Mouse (Mus musculus): Measurements from ENCODE around the gene Klf16. TPM values are rescaled to one million over a fixed set of nuclear protein-coding genes. Genes with fewer than 3 reads are reported as not detected.

The Klf16 gene
- total and polyA plus RNA-seq, 3 experiments, result 14.1 to 94.0 (median 38.2) TPM

DNA sequence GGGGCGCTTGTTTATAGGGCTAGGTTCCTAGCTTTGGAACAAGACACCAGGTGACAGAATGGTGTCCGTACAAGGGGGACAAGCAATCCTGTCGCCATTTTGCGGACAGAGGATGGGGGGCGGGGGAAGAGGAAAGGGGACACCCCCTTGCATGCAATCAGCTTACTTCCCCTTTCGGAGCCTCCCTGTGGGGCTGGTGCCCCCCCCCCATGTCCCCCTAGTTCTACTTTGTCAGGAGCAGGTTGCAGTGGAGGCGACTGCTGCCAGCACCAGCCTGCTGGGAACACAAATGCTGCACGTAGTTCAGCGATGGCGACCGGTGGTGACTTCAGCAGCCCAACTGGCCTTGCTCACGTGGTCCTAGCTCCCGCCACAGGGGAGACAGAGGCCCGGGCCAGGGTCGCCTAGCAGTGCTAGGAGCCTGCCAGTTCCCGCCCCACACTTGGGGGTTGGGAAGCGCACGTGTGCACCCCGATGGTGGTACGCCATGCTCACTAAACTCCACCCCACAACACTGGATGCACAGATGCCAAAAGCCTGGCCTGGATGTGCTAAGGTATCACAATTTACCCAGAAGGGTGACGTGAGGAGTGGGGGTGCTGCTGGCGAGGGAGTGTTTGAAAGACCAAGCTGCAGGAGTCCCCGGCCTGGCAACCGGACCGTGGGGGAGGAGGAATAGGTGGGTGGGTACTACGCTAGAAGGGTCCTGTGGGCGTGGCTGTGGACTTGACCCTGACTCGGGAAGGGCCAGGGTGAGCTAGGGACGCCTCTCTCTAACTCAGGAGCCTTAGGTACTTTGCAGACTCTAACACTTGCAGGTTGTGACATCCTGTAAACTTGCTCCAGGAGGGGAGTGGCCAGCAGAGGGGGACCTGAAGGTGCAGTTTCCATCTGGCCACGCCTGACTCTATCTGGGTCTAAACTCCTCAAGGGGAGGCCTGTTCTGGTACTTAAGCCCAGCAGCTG is 6.0 kb downstream of the Klf16 start (continued):
- peak; percentile 69 for TF ChIP-seq MAZ (IDR thresholded peaks at IDR 0.05; ENCODE audit: low read depth, low read length)

- Histone ChIP-seq H3K79me2 (replicated peaks; ENCODE audit: control insufficient read depth, extremely low read depth, insufficient read depth, poor library complexity, severe bottlenecking) (peaks cover 59% of the 10 kb centered on the region), H3K9ac (ENCODE audit: insufficient read depth, low read depth) (peak overlapping the region; percentile 94), H3K27me3 (replicated peaks) (no peaks in the 10 kb centered on the region), H3K4me1 (ENCODE audit: control insufficient read depth in 1 of 2, insufficient read depth in 2 of 2) (peaks cover 19 to 65% of the 10 kb centered on the region in 2 experiments), H3K4me3 (replicated peaks in 1 of 3; ENCODE audit: low read depth in 2 of 3, low read length in 2 of 3, poor library complexity in 1 of 3) (peak overlapping the region; percentile 49 to 75 (median 60)), H3K9me3 (replicated peaks; ENCODE audit: low read length) (no peaks in the 10 kb centered on the region), H3K4me2 (ENCODE audit: insufficient read depth, low read depth, poor library complexity, severe bottlenecking) (peak overlapping the region; percentile 89), H3K27ac (ENCODE audit: insufficient read depth, low read depth) (peak overlapping the region; percentile 95), H3K36me3 (replicated peaks in 1 of 2; ENCODE audit: control insufficient read depth in 1 of 2, insufficient read depth in 1 of 2, low read length in 1 of 2) (peaks cover 16 to 53% of the 10 kb centered on the region in 2 experiments)
- TF ChIP-seq CHD1 (IDR thresholded peaks at IDR 0.05; ENCODE audit: low read depth, low read length) (peak; percentile 49; the same call in 1 of the 2 replicates), POLR2A (IDR thresholded peaks at IDR 0.05; ENCODE audit: low read depth, low read length) (no peak), NRF1 (IDR thresholded peaks at IDR 0.05; ENCODE audit: low read depth, low read length) (0 out of 2 replicates have a peak, but pooled peaks have one; percentile 13), MEF2A (IDR thresholded peaks at IDR 0.05; ENCODE audit: borderline replicate concordance, low read depth, low read length) (0 out of 2 replicates have a peak, but pooled peaks have one; percentile 18), POLR2AphosphoS2 (IDR thresholded peaks at IDR 0.05; ENCODE audit: low read depth, low read length) (no peak), UBTF (IDR thresholded peaks at IDR 0.05; ENCODE audit: low read depth, low read length) (no peak)
- in situ Hi-C loops (cut with MboI; ENCODE audit: low pct_ligation_motif_present, low pct_unique_long_range_greater_than_20kb, low sequenced_read_pairs) (no loop called here), dilution Hi-C loops (cut with MboI; ENCODE audit: extremely low pct_ligation_motif_present, extremely low pct_unique_long_range_greater_than_20kb, low sequenced_read_pairs) (no loop called here)
- peak; percentile 29 for DNase-seq (ENCODE audit: extremely low read depth)
Measured at GRCm38 (mm10) chr10:80570419-80570818, 6.7 kb downstream of the Klf16 start.

DNA sequence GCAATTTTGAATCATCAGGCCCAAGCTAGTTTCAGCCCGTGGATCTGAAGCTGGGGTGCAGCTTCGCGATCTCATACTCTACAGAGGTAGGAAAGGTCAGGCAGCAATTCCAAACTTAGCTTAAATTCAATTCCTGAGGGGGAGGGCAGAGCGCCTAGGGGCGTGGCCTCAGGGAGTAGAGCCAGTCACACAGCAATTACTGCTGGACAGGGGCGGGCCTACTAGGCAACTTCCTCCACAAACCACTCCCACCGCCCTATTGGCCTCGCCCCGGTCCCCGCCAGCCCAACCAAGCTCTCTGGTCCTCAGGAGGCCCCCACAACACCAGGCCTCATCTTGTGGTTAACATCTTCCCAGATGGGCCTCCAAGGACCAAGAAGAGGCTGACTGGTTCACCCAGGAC is 7.5 kb downstream of the Klf16 start:
- peak overlapping the region; percentile 49 to 75 (median 60) for H3K4me3 ChIP-seq (replicated peaks in 1 of 3; ENCODE audit: low read depth in 2 of 3, low read length in 2 of 3, poor library complexity in 1 of 3)
- in situ Hi-C loops (cut with MboI; ENCODE audit: low pct_ligation_motif_present, low pct_unique_long_range_greater_than_20kb, low sequenced_read_pairs) (no loop called here), dilution Hi-C loops (cut with MboI; ENCODE audit: extremely low pct_ligation_motif_present, extremely low pct_unique_long_range_greater_than_20kb, low sequenced_read_pairs) (no loop called here)
- peak overlapping the region; percentile 89 for H3K4me2 ChIP-seq (ENCODE audit: insufficient read depth, low read depth, poor library complexity, severe bottlenecking)
- TF ChIP-seq NELFE (IDR thresholded peaks at IDR 0.05; ENCODE audit: low read depth, low read length) (peak; percentile 55; the same call in 1 of the 2 replicates), MAX (IDR thresholded peaks at IDR 0.05; ENCODE audit: low read length) (no peak), POLR2A (IDR thresholded peaks at IDR 0.05; ENCODE audit: low read depth, low read length) (peak; percentile 74), TCF12 (IDR thresholded peaks at IDR 0.05; ENCODE audit: low read depth, low read length) (peak; percentile 32; the same call in 1 of the 2 replicates), JUN (IDR thresholded peaks at IDR 0.05; ENCODE audit: insufficient read depth, low read depth, low read length) (no peak), E2F4 (IDR thresholded peaks at IDR 0.05; ENCODE audit: insufficient replicate concordance, low read depth, low read length) (no peak), POLR2AphosphoS2 (IDR thresholded peaks at IDR 0.05; ENCODE audit: low read depth, low read length) (no peak), HCFC1 (IDR thresholded peaks at IDR 0.05; ENCODE audit: low read depth, low read length) (no peak), MEF2A (IDR thresholded peaks at IDR 0.05; ENCODE audit: borderline replicate concordance, low read depth, low read length) (peak; percentile 15; the same call in 1 of the 2 replicates), ELF1 (IDR thresholded peaks at IDR 0.05; ENCODE audit: low read depth, low read length) (0 out of 2 replicates have a peak, but pooled peaks have one; percentile 36), MAZ (IDR thresholded peaks at IDR 0.05; ENCODE audit: low read depth, low read length) (no peak), NRF1 (IDR thresholded peaks at IDR 0.05; ENCODE audit: low read depth, low read length) (0 out of 2 replicates have a peak, but pooled peaks have one; percentile 41), TBP (conservative IDR thresholded peaks at IDR 0.05; ENCODE audit: low read depth, low read length) (peak; percentile 67; the same call in 1 of the 2 replicates), PAX5 (IDR thresholded peaks at IDR 0.05; ENCODE audit: low read length) (no peak), UBTF (IDR thresholded peaks at IDR 0.05; ENCODE audit: low read depth, low read length) (no peak), BHLHE40 (IDR thresholded peaks at IDR 0.05; ENCODE audit: low read depth, low read length) (no peak), RCOR1 (conservative IDR thresholded peaks at IDR 0.05; ENCODE audit: low read depth, low read length) (no peak), MYC (IDR thresholded peaks at IDR 0.05; ENCODE audit: low read depth, low read length) (no peak), RAD21 (IDR thresholded peaks at IDR 0.05; ENCODE audit: low read depth, low read length) (no peak), CHD1 (IDR thresholded peaks at IDR 0.05; ENCODE audit: low read depth, low read length) (no peak), CTCF (conservative IDR thresholded peaks at IDR 0.05 in 1 of 2, IDR thresholded peaks at IDR 0.05 in 1 of 2; ENCODE audit: low read depth in 2 of 2, low read length in 2 of 2) (no peak), ZMIZ1 (IDR thresholded peaks at IDR 0.05; ENCODE audit: low read depth, low read length) (no peak), ZNF384 (IDR thresholded peaks at IDR 0.05; ENCODE audit: low read depth, low read length) (no peak), IRF4 (IDR thresholded peaks at IDR 0.05; ENCODE audit: low read depth, low read length) (no peak), JUND (conservative IDR thresholded peaks at IDR 0.05; ENCODE audit: low read depth, low read length) (no peak), USF2 (conservative IDR thresholded peaks at IDR 0.05; ENCODE audit: low read depth, low read length) (no peak)
- DNase-seq (ENCODE audit: extremely low read depth), result peak; percentile 92
- peaks cover 51% of the 10 kb centered on the region for H3K79me2 ChIP-seq (replicated peaks; ENCODE audit: control insufficient read depth, extremely low read depth, insufficient read depth, poor library complexity, severe bottlenecking)
- peaks cover 16 to 52% of the 10 kb centered on the region in 2 experiments for H3K36me3 ChIP-seq (replicated peaks in 1 of 2; ENCODE audit: control insufficient read depth in 1 of 2, insufficient read depth in 1 of 2, low read length in 1 of 2)
- peaks cover 13 to 57% of the 10 kb centered on the region in 2 experiments for H3K4me1 ChIP-seq (ENCODE audit: control insufficient read depth in 1 of 2, insufficient read depth in 2 of 2)
- H3K27ac ChIP-seq (ENCODE audit: insufficient read depth, low read depth), result peak overlapping the region; percentile 95
- no peaks in the 10 kb centered on the region for H3K27me3 ChIP-seq (replicated peaks)
- H3K9ac ChIP-seq (ENCODE audit: insufficient read depth, low read depth), result peak overlapping the region; percentile 94
- no peaks in the 10 kb centered on the region for H3K9me3 ChIP-seq (replicated peaks; ENCODE audit: low read length)
